Mouse (Mus musculus) neural tube, embryonic 11.5 days (tissue): ENCODE results near the gene Zzz3. TPM values are rescaled to one million over a fixed set of nuclear protein-coding genes. Genes with fewer than 3 reads are reported as not detected.

Source experiments
- ATAC-seq: fragments of 200-750 bp; cut with Nextera tagmentation; 2 replicates; pipeline ENCODE4 v1.8.0; 2017; ENCODE audit warnings: moderate number of reproducible peaks, mild to moderate bottlenecking, moderate TSS enrichment, moderate library complexity; ENCODE audit not compliant: insufficient read depth, low FRiP score, low TSS enrichment
- DNase-seq: peaks from one replicate; pipeline ENCODE4 v3.0.0-alpha.2; 2015; ENCODE audit warnings: low spot score
- H3K27ac ChIP-seq: fragments of 300-500 bp; sonication (generic); 2 replicates; pipeline ENCODE4 v1.5.1; 2014; ENCODE audit warnings: low read depth, mild to moderate bottlenecking, low read length
- H3K27me3 ChIP-seq: fragments of 300-500 bp; sonication (generic); 2 replicates; pipeline ENCODE4 v1.6.1; 2014; ENCODE audit warnings: mild to moderate bottlenecking, low read length, mixed read lengths; ENCODE audit not compliant: control insufficient read depth, insufficient read depth
- H3K36me3 ChIP-seq: fragments of 300-500 bp; sonication (generic); 2 replicates; pipeline ENCODE4 v1.6.1; 2014; ENCODE audit warnings: mild to moderate bottlenecking, low read length, moderate library complexity, mixed read lengths; ENCODE audit not compliant: control insufficient read depth, insufficient read depth
- H3K4me1 ChIP-seq: fragments of 300-500 bp; sonication (generic); 2 replicates; pipeline ENCODE4 v1.6.1; 2014; ENCODE audit warnings: low read length, mixed read lengths; ENCODE audit not compliant: control insufficient read depth, insufficient read depth
- H3K4me2 ChIP-seq: fragments of 300-500 bp; sonication (generic); 2 replicates; pipeline ENCODE4 v1.6.1; 2014; ENCODE audit warnings: low read depth, mild to moderate bottlenecking, moderate library complexity
- H3K4me3 ChIP-seq: fragments of 300-500 bp; sonication (generic); 2 replicates; pipeline ENCODE4 v1.5.1; 2014; ENCODE audit warnings: low read depth, low read length
- H3K9ac ChIP-seq: fragments of 300-500 bp; sonication (generic); 2 replicates; pipeline ENCODE4 v1.6.1; 2014; ENCODE audit warnings: mild to moderate bottlenecking, low read length
- H3K9me3 ChIP-seq: fragments of 300-500 bp; sonication (generic); 2 replicates; pipeline ENCODE4 v1.6.1; 2016; ENCODE audit warnings: low read length; ENCODE audit not compliant: control insufficient read depth
- WGBS: fragments of 180-500 bp; shearing (Covaris S2); extraction: QIAGEN DNeasy Blood & Tissue Kit; methylation state at CpG from one replicate; pipeline ENCODE4 v1.1.7; 2014; 5-methylcytosine and 5-hydroxymethylcytosine counted together
- polyA plus RNA-seq: library from polyadenylated mRNA; unstranded; fragments of >200 nt; fragmentation: Nextera tagmentation; extraction: Ambion mirVana; gene quantifications from 2 replicates; pipeline ENCODE4 v1.2.1, GENCODE M21; 2014

Zzz3 gene
- polyA plus RNA-seq, 1 experiment from 2014 or later = 64.6 TPM

DNA sequence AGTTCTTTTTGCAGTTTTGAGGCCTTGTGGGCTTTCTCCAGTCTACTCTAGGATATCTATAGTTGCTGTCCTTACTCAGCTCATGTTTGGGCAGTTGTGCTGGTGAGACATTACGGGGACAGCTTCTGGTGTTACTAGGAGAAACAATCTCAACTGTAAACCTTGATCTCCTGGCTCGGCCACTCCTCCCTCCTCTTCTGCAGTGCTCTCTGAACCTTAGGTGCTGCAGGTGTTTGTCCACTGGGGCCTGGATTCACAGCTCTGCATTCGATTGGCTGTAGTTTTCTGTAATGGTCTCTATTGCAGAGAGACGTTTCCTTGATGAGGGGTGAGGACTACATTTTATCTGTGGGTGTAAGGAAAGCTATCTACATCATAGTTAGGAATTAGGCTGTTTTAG is 43.0 kb upstream of the Zzz3 start:
- Histone ChIP-seq H3K4me2 (no peak overlapping the region), H3K4me1 (peaks cover 2% of the 10 kb centered on the region; the same call in 1 of the 2 replicates), H3K9me3 (no peaks in the 10 kb centered on the region), H3K4me3 (no peak overlapping the region), H3K27ac (no peak overlapping the region), H3K27me3 (no peaks in the 10 kb centered on the region), H3K36me3 (no peaks in the 10 kb centered on the region), H3K9ac (no peak overlapping the region)
- 85% methylated on average over 4 of the region's 4 CpGs for WGBS
- DNase-seq (no peak), ATAC-seq (no peak)

DNA sequence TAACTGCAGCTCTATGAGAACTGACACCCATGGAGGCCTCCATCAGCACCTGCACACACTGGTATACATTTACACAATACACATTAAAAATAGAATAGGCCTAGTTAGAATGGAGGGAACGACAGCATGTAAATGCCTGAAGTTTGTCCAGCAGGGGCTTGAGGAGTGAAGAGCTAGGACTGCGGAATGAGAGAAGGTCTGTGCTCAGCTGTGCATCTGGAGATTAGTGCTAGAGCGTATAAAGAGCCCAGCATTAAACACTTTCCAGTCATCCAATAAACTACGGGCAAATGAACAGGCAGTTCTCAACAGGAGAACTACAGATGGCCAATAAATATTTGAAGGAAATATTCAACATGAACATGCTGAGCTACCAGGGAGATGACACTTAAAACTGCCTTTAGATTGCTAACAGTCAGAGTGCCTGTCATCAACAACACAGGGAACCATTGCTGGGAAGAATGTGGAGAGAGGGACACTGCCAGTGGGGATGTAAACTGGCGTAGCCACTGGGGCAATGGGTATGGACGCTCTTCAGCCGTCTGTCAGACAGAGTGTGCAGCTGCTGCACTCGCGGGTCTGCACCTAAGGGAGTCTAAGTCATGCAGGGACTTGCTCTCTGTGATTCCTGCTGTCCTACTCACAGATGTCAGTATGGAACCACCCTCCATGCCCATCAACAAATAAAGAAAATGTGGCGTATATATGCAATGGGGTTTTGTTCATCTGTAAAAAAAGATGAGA is 41.7 kb upstream of the Zzz3 start:
- Histone ChIP-seq H3K36me3 (no peaks in the 10 kb centered on the region), H3K4me1 (no peaks in the 10 kb centered on the region; the same call in 1 of the 2 replicates), H3K9ac (no peak overlapping the region), H3K9me3 (no peaks in the 10 kb centered on the region), H3K4me2 (no peak overlapping the region), H3K27me3 (no peaks in the 10 kb centered on the region), H3K27ac (no peak overlapping the region), H3K4me3 (no peak overlapping the region)
- ATAC-seq = no peak
- no peak for DNase-seq
- WGBS = 83% methylated on average over 10 of the region's 10 CpGs

DNA sequence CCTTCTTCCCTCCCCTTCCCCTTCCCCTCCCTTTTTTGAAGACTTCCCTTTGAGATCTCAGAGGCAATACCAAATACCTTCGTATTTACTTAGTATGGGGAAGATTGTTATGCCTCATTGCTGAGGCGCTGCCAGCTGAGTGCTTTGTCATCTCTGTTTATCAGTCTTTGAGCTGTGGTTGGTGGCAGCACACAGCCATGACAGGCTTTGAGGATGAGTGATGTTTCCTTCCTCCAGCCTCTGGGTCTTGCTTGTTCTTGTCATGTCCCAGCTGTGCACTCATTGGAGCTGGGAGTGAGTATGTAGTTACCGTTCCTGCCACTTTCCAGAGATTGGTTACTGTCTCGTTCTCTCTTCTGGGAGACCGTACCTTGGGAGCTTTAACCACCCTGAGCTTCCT is 39.9 kb upstream of the Zzz3 start:
- H3K4me2 ChIP-seq = no peak overlapping the region
- H3K4me1 ChIP-seq = no peaks in the 10 kb centered on the region; the same call in 1 of the 2 replicates
- H3K27me3 ChIP-seq = no peaks in the 10 kb centered on the region
- no peaks in the 10 kb centered on the region for H3K9me3 ChIP-seq
- ATAC-seq (no peak), DNase-seq (no peak)
- no peak overlapping the region for H3K27ac ChIP-seq
- 77% methylated on average over 5 of the region's 5 CpGs for WGBS
- no peaks in the 10 kb centered on the region; the same call in 1 of the 2 replicates for H3K36me3 ChIP-seq
- no peak overlapping the region for H3K9ac ChIP-seq
- no peak overlapping the region for H3K4me3 ChIP-seq

DNA sequence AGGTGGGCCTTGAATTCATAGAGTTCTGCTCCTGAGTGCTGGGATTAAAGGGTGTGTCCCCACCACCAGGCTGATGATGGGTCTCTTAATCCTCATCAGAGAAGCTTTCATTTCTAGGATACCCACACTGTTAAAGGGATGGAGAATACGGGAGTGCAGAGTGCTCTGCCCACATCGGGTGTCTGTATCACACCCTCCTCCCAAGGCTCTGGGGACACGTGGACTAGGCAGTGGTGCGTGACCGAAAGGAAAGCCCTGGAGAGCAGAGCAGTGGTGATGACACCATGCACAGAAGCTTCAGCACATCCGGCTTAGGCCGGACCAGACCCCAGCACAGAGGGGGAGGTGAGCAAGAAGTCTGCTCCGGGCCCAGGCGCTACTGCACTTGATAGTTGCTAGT is 38.5 kb upstream of the Zzz3 start:
- H3K27me3 ChIP-seq = no peaks in the 10 kb centered on the region
- WGBS = 87% methylated on average over 9 of the region's 9 CpGs
- ATAC-seq = no peak
- no peak overlapping the region for H3K4me3 ChIP-seq
- H3K4me1 ChIP-seq = no peaks in the 10 kb centered on the region; the same call in 1 of the 2 replicates
- H3K27ac ChIP-seq = no peak overlapping the region
- no peak overlapping the region for H3K4me2 ChIP-seq
- no peak overlapping the region for H3K9ac ChIP-seq
- DNase-seq = no peak
- H3K36me3 ChIP-seq = peaks cover 2% of the 10 kb centered on the region
- H3K9me3 ChIP-seq = no peaks in the 10 kb centered on the region

DNA sequence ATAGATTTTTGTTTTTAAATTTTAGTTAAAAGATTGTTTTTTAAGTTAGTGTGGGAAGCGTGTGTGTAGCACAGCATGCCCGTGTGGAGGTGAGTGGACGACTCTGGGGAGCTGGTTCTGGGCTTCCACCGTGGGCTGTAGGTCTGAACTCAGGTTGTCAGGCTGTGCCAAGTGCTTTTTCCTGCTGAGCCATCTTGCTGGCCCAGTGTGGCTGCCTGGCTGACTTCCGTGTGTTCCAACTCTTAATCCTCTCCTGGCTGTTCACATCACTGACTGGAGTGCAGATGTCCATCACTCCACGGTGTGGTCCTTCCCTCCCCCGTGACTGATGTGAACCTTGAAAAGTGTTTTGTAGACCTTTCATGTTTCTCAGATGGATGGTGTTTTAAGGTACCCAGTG is 36.1 kb upstream of the Zzz3 start:
- no peak overlapping the region for H3K27ac ChIP-seq
- no peak overlapping the region for H3K4me2 ChIP-seq
- H3K4me1 ChIP-seq = no peaks in the 10 kb centered on the region; the same call in 1 of the 2 replicates
- no peak for DNase-seq
- no peak for ATAC-seq
- H3K9ac ChIP-seq = no peak overlapping the region
- peaks cover 5% of the 10 kb centered on the region for H3K36me3 ChIP-seq
- no peaks in the 10 kb centered on the region for H3K9me3 ChIP-seq
- H3K27me3 ChIP-seq = no peaks in the 10 kb centered on the region
- WGBS = 88% methylated on average over 7 of the region's 7 CpGs
- H3K4me3 ChIP-seq = no peak overlapping the region

DNA sequence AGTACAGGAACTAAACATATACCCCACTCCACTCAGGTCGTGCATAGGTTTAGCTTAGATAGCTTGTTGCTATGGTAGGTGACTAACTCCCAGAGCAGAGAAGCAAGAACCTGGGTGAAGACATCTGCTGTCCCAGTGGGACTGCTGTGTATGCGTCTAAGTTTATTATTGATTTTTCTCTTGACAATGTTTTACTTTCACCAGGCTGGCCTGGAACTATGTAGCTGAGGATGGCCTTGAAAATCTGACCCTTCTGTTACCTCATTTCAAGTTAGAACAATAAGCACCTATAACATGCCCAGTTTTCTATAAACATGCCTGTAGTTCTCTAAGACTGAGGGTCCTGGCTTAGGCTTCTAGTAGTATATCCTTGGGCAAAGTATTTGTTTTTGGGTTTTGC is 31.1 kb upstream of the Zzz3 start:
- H3K9me3 ChIP-seq = no peaks in the 10 kb centered on the region
- ATAC-seq (no peak), DNase-seq (no peak)
- H3K9ac ChIP-seq = no peak overlapping the region
- no peak overlapping the region for H3K27ac ChIP-seq
- H3K36me3 ChIP-seq = peaks cover 11% of the 10 kb centered on the region
- H3K4me3 ChIP-seq = no peak overlapping the region
- H3K27me3 ChIP-seq = no peaks in the 10 kb centered on the region
- no peak overlapping the region for H3K4me2 ChIP-seq
- WGBS = 96% methylated on average over 2 of the region's 2 CpGs
- no peaks in the 10 kb centered on the region for H3K4me1 ChIP-seq

DNA sequence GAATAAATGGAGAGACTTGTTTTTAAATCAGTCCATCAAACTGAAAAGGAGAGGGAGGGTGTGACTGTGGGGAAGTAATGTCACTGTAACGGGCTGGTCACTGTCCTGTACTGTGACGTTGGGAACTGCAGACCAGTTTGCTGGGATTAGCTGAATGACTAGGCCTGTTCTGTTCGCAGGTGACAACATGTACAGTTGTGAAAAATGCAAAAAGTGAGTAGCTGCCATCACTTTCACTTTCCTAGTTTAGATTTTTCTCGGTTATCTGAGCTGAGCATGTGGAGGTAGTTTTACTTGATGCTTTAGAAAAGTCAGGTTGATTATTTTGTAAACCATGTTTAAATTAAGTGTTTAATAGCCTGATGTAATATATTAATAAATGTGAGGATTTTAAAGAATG is 19.2 kb upstream of the Zzz3 start:
- Histone ChIP-seq H3K4me3 (no peak overlapping the region), H3K4me1 (no peaks in the 10 kb centered on the region), H3K27ac (no peak overlapping the region), H3K4me2 (no peak overlapping the region), H3K36me3 (peaks cover 4% of the 10 kb centered on the region; the same call in 1 of the 2 replicates), H3K9me3 (no peaks in the 10 kb centered on the region), H3K27me3 (no peaks in the 10 kb centered on the region), H3K9ac (no peak overlapping the region)
- ATAC-seq (no peak), DNase-seq (no peak)
- WGBS = 88% methylated on average over 4 of the region's 4 CpGs

DNA sequence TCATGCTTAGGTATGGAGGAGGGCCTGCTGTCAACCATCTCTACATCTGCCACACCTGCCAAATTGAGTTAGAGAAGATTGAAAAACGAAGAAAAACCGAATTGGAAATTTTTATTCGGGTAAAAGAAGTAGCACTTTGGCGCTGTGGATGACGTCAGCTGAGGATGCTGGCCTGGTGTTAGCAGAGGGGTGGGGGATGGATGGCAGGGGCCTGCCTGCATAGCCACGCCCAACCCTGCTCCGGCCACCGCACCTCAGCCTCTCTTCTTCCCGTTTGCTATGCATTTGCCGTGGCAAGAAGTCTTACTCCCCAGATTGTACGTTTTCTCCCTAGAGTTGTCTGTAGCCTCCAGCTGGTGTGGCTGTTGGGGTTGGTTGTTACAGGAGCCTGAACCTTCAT is 11.2 kb upstream of the Zzz3 start:
- H3K36me3 ChIP-seq = peaks cover 4% of the 10 kb centered on the region
- 65% methylated on average over 11 of the region's 11 CpGs for WGBS

DNA sequence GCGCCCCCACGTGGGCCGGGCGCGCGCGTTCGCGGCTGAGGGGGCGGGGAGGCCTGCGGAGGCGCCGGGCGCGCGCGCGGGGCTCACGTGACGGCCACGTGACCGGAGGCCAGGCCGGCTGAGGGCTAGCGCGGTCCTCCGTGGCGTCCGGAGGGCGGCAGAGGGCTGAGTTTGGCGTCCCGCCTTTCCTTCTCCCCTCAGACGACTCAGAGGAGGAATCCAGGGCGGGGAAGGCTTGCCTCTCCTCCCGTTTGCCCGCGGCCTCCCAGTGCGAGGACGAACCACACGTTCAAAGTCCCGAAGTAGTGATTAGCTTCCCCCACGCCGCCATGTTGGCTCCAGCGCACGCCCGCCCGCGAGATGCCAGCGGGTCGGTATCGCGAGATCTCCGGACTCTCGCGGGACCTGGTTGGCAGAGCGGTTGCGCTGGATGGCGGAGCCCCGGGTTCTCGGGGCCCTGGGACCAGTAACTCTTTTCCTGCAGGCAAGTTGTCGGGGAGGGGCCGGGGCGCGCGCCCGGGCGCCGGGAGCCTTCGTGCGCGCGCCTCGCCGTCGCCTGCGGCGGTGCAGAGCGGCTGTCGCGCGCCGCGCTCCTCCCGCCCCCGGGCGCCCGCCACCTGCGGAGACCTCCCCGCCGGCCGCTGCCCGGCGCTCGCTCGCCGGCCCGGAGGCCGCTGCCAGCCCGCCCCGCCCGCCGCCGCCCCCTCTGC is 1.2 kb downstream of the Zzz3 start:
- Histone ChIP-seq H3K4me2 (peak overlapping the region; percentile 74), H3K27me3 (no peaks in the 10 kb centered on the region), H3K4me3 (peak overlapping the region; percentile 80), H3K36me3 (no peaks in the 10 kb centered on the region), H3K9me3 (no peaks in the 10 kb centered on the region), H3K9ac (peak overlapping the region; percentile 97), H3K4me1 (peaks cover 8% of the 10 kb centered on the region; the same call in 1 of the 2 replicates), H3K27ac (peak overlapping the region; percentile 99)
- peak; percentile 91 for ATAC-seq
- WGBS = under 1% methylated on average over 62 of the region's 102 CpGs
- peak; percentile 98 for DNase-seq

More for the DNA sequence above, 11.2 kb upstream of the Zzz3 start:
- Histone ChIP-seq H3K27me3 (no peaks in the 10 kb centered on the region), H3K27ac (no peak overlapping the region), H3K4me1 (no peaks in the 10 kb centered on the region), H3K4me2 (no peak overlapping the region), H3K4me3 (no peak overlapping the region), H3K9ac (no peak overlapping the region), H3K9me3 (no peaks in the 10 kb centered on the region)
- DNase-seq (no peak), ATAC-seq (no peak)
